Mouse (Mus musculus): ENCODE results near the gene Sync.

The Sync gene

DNA sequence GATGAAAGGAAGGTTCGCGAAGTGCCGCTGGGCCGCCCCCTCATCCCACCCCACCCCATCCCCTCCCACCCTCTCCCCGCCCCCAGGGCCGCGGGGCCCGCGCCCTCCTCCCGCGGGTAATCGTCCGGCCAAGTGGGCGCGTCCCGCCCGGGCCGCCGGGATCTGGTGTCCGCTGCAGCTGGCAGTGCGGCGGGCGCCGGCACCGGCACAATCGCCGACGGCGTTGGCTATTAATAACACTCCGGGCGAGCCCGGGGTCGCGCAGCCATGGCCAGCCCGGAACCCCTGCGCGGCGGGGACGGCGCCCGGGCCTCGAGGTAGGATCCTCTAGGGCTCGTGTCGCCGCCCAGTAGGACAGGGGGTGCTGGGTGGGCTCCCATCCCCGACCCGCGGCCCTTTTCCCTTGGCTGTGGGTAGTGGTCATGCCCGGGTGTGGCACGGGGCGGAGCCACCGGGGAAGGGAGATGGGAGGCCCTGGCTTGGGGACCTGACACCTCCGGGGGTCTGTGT is at the start of gene Sync:
Sync (plus strand) TSS at position 146 of the 510 bp plus-strand sequence.
- DNase-seq (ENCODE audit: low spot score) = no peak

DNA sequence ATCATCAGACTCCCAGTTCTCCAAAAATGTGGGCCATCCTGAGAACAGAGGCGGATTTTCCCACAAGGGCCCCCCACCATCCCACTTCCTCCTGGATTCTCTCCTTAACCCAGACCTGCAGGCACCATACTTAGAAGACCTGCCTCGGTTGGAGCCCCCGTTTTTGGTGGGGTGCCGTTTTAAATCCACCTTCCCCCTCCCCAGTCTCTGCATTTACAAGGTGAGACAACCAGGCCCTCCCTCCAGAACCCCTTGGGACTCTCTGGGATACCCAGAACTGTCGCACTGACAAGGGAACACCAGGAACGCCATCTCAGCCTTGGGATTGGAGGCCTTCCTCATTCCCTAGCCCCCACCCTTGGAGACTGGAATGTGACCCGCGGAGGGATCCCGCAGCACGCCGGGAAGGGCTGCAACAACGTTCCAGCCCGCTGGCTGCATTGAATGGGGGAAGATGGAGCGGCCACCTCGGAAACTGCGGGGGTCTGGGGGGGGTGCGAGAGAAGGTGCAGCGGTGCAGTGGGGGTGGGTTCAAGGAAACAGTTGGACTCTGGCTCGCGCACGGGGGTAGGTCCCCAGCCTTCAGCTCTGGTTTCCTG is 49.5 kb upstream of the Sync start:
- DNase-seq (ENCODE audit: low spot score) = peak; percentile 45

- DNase-seq (ENCODE audit: low spot score) = no peak
These were observed 48.8 kb upstream of the Sync start for GRCm38 (mm10) chr4:129238579-129239016.

- peak; percentile 88 for DNase-seq (ENCODE audit: low spot score)
These were observed 48.3 kb upstream of the Sync start for GRCm38 (mm10) chr4:129239075-129239474.

- DNase-seq (ENCODE audit: low spot score) = no peak
These were observed 45.5 kb upstream of the Sync start for GRCm38 (mm10) chr4:129241898-129242297.

GRCm38 (mm10) chr4:129242327-129242726 is 45.1 kb upstream of the Sync start:
- DNase-seq (ENCODE audit: low spot score) = no peak

DNA sequence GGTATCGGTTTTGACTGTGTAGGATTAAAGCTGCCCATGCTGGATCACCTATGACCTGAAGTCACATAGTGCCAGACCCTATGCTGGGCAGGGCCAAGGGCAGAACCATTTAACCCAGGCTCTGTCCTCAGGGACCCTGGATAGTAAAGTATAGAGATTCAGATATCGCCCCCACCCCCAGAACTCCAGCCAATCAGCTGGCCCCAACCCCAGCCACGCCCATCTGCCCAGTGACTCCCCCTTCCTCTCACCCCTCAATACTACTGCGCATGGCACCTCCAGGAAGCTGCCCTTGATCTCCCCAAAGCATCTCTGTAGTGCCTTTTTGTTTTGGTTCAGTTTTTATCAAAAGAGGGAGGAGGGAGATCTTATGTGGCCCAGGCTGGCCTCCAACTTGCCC is 44.7 kb upstream of the Sync start:
- DNase-seq (ENCODE audit: low spot score) = no peak

DNA sequence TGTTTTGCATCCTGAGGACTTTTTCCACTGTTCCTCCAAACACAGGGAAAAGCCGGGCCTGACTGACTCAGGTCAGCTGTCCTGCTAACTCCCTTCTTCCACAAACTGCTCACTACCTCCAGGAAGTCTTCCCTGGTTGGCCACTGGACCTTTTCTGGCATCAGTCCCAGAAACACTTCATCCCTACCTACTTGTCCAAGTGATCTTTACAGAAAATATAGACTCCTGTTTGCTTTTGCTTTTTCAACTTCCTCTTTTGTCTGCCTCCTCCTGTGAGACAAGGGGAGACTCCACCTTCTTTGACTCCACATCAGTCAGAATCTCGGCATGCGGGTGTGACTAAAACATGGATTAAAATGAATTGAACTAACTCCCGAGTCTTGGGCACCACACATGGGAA is 42.6 kb upstream of the Sync start:
- DNase-seq (ENCODE audit: low spot score) = no peak

GRCm38 (mm10) chr4:129246360-129247301 is 40.8 kb upstream of the Sync start:
- DNase-seq (ENCODE audit: low spot score) = no peak

GRCm38 (mm10) chr4:129247381-129248242 is 39.8 kb upstream of the Sync start:
- peak; percentile 39 for DNase-seq (ENCODE audit: low spot score)

- peak; percentile 45 for DNase-seq (ENCODE audit: low spot score)
These were observed 39.1 kb upstream of the Sync start for GRCm38 (mm10) chr4:129248243-129248767.

- DNase-seq (ENCODE audit: low spot score) = no peak
These were observed 38.1 kb upstream of the Sync start for GRCm38 (mm10) chr4:129249288-129249687.

GRCm38 (mm10) chr4:129250759-129251481 is 36.5 kb upstream of the Sync start:
- DNase-seq (ENCODE audit: low spot score) = no peak

GRCm38 (mm10) chr4:129251482-129252125 is 35.8 kb upstream of the Sync start:
- DNase-seq (ENCODE audit: low spot score) = no peak

DNA sequence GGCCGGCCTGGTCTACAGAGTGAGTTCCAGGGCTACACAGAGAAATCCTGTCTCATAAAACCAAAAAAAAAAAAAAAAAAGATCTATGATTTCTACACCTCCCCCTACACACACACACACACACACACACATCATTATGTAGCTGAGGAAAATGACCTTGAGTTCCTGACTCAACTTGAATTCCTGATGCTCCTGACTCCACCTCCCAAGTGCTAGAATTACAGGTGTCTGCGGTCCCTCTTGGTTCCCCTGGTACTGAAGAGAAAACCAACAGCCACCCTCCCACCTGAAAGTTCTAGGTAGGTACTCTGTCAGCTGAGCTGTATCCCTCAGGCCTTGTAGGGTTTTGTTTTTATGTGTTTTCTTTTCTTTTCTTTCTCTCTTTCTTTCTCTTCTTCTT is 34.9 kb upstream of the Sync start:
- DNase-seq (ENCODE audit: low spot score) = no peak

GRCm38 (mm10) chr4:129254571-129254970 is 32.8 kb upstream of the Sync start:
- no peak for DNase-seq (ENCODE audit: low spot score)

DNA sequence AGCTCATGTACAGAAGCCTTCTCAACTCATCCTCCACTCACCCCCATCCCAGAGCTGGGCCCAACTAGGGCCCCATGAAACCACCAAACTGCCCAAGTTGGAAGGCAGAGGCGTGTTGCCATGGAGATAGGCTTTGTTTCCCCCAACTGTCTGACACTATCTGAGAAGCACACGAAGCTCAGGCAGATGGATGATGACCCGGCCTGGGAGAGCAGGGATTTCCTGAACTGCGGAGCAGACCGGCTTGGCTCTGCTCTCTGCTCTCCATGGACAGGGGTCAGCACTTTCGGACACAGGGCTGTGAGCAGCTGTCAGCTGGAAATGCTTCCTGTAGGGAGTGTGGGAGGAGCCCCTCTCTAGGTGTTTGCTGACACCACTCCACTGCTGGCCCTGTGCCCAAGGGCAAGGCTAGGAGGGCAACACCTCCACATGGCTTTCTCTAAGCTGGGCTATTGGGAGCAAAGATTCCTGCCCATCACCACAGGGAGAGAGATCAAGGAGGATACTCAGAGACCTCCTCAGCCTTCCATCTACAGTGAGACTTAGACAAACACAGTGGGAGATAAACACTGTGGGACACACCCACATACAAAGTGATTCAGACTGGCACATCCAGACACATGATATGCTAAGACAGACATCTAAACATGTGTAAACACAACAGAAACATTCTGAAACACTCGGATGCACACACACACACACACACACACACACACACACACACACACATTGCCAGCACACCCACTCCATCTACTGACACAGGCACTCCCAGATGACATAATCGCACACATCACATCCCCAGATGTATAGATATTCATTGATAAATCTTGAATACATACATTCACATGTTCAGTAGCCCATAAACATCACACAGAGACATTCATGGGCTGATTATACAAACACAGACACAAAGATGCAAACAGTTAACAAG is 30.7 kb upstream of the Sync start:
- no peak for DNase-seq (ENCODE audit: low spot score)

DNA sequence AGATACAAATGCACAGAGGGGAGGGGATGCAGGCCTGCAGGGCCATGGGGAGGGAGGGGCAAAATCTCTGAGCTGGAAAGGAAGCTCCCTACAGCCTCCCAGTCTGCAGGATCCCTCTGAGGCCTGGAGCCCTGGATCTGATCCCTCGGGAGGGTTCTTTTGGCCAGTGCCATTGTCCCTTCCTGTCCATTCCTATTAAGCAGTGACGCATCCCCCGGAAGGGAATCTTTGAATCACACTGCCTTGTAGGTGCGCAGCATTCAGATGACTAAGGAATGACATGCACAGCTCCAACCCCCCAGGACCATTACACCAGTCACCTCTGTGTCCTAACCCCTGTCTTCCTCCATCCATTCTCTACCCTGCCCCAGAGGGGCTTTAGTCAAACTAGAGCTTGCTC is 28.3 kb upstream of the Sync start:
- DNase-seq (ENCODE audit: low spot score) = no peak

DNA sequence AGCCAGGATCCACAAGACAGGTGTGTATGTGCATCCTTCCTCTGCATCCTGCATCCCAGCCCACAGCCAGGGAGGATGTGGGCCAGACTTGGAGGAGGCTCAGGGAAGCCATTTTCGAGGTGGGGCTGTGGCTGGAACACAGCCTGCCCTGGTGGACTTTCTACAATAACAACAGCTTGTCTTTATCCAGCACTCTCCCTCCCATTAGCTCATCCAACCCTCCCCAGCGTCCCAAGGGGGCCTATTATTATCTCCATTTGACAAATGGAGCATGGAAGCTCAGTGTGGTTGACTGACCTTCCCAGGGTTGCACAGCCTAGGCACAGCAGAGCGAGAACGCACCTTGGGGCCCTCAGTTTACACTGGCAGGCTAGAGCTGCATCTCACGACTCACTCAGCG is 26.7 kb upstream of the Sync start:
- peak; percentile 50 for DNase-seq (ENCODE audit: low spot score)

DNA sequence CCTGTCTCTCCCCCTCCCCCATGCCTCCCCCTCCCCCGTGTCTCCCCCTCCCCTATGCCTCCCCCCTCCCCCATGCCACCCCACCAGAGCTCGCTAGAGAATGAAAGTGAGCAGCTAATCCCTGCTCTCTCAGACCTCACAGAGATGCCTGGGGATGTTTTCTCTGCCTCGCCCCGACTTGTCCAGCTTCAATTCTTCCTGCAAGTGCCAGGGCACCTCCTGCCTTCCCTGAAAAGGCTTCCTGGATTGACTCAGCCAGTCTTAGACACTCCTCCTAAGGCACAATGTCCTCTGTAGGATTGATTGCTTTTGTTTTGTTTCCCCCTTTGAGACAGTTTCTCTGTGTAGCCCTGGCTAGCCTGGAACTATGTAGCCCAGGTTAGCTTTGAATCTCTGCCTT is 26.2 kb upstream of the Sync start, which contains the start of gene C77080:
C77080 (minus strand) TSS at position 209 of the 400 bp plus-strand sequence.
- DNase-seq (ENCODE audit: low spot score) = no peak
